Mouse (Mus musculus) erythroblast, embryonic 14.5 days (primary cell): Measurements from ENCODE around the gene Ccdc142.

Source experiments
- GATA1 ChIP-seq: IDR thresholded peaks from 2 replicates; pipeline ENCODE4 v1.6.1; 2012; ENCODE audit warnings: low read length, inconsistent platforms, mixed read lengths
- TAL1 ChIP-seq: IDR thresholded peaks from 3 replicates; pipeline ENCODE4 v1.6.1; 2012; ENCODE audit warnings: low read length, inconsistent platforms, mixed read lengths

- no peak for TF ChIP-seq GATA1
- TF ChIP-seq TAL1, result no peak
Measured at GRCm38 (mm10) chr6:83134951-83135513, 33.6 kb downstream of the Ccdc142 start, which contains the start of gene Rtkn.
